Mouse (Mus musculus): ENCODE results near the gene Slc18a2. TPM values are rescaled to one million over a fixed set of nuclear protein-coding genes. Genes with fewer than 3 reads are reported as not detected.

Slc18a2 gene
- polyA plus RNA-seq (2012; rRNA removed) = 2.8 and 3.1 TPM in 2 replicates

DNA sequence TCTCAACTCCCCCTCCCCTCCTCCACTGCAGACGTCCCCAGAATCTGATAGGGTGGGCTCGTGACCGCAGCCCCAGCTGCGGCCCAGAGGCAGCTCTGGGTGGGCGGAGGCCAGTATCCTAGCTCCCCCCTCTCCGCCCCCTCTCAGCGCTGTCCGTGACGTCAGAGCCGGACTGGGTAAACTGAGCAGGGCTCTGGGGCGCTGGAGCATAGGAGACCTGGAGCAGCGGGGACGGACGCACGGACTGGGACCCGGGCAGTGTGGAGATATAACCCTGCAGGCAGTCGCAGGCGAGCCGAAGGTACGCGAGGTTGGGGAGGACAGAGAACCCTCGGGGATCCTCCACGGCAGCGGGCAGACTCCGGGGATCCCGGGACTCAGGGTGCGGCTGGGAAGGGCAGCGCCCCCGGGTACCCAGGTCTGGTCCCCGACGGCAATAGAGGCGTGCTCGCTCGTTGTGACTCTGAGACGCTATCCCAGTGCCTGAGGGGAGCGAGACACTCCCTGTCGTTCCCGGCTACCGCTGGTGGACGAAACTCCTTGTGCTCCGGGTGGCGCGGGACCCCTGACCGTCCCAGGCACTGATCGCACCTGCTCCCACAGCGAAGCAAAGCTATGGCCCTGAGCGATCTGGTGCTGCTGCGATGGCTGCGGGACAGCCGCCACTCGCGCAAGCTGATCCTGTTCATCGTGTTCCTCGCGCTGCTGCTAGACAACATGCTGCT is at the start of gene Slc18a2:
TSS of gene Slc18a2 (plus strand) at position 179 of the 725 bp plus-strand sequence.
- no peak for DNase-seq (ENCODE audit: extremely low spot score in 1 of 2, low spot score in 1 of 2)

DNA sequence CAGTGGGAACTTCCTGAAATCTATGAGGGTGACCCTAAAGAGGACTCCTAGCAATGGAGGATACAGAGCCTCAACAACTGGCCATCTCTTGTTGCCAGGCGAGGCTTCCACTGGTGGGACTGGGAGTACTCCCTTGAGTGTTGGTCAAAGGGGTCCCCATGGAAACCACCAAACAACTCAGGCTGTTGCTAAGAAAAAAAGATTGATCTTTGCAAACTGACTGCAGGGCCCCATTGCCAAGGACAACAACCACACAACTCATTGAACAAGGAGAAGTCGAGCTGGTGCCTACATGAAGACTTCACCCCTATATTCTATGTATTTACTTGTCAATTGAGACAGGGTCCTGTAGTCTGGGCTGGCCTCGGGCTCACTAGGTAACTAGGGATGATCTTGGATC is 43.8 kb upstream of the Slc18a2 start:
- DNase-seq (ENCODE audit: extremely low spot score in 1 of 2, low spot score in 1 of 2) = no peak

DNA sequence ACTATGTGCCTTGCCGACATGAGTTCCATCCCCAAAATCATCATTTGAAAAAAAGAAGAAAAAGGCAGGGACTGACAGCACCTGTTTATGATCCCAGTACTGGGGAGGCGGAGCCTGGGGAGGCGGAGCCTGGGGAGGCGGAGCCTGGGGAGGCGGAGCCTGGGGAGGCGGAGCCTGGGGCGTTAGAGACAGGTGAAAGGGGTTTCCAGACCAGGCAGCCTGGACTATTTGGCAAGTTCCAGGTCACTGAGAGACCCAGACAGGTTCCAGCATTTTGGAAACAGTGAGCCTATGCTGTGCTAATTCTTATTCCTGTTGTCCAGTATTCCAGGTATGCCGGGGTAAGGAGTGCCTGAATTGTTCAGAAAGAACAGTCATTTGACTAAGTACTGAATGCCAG is 41.7 kb upstream of the Slc18a2 start, which contains the start of gene Kcnk18:
TSS of gene Kcnk18 (plus strand) at position 224 of the 400 bp plus-strand sequence.
- no peak for DNase-seq (ENCODE audit: extremely low spot score in 1 of 2, low spot score in 1 of 2)

DNA sequence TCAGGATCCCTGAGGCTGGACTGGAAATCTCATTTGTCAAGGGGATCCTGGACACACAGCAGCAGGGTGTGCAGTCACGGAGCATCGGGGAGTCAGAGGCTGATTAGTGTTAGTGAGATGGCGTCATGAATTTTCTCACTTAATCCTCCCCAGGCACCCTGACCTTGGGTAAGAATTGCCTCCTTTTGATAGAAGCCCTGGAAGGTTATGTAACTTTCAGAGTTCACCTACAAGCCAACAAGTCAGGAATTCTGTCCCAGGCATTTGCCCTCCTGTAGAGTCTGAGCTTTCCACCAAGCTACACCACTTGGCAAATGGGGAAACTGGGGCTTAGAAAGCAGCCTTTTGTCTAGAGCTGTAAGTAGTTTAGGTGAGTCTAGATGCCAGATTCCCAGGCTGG is 39.6 kb upstream of the Slc18a2 start:
- no peak for DNase-seq (ENCODE audit: extremely low spot score in 1 of 2, low spot score in 1 of 2)

DNA sequence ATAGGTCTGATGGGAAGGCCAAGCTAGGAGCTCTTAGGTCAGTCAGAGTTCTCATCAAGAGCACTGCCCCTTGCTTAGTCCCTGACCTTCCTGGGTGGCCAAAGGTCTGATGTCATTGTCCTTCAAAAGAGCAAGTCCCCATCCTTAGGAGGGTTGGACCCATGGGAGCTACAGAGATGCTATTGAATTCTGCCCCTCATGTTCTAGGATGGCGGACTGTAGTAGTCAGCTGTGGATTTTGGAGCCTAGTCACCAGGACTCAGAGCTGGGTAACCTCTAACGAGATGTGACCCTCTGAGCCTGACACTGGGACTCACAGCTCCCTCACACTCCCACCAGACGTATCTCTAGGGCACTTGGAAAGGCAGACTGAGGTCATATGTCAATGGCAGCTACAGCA is 32.3 kb upstream of the Slc18a2 start:
- no peak for DNase-seq (ENCODE audit: extremely low spot score in 1 of 2, low spot score in 1 of 2)

DNA sequence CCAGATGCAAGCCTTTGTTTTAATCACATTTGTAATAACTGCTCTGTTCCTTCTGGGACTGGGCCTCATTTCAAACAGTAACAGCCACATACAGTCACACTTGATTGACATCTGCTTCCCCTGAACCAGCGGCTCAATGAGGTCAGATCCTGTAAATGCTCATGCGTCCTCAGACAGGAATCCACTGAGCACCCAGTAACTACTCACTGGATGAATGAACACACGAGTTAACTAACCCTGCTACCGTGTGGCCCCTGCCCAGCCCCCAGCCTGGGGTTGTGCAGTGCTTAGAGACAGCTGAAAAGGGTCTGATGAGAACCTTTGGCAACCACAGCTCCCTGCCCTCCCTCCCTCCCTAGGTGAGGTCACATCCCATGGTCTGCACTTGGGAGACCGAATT is 27.9 kb upstream of the Slc18a2 start:
- DNase-seq (ENCODE audit: extremely low spot score in 1 of 2, low spot score in 1 of 2) = no peak

- no peak for DNase-seq (ENCODE audit: extremely low spot score in 1 of 2, low spot score in 1 of 2)
Observed at GRCm38 (mm10) chr19:59235001-59235400, 25.7 kb upstream of the Slc18a2 start.

DNA sequence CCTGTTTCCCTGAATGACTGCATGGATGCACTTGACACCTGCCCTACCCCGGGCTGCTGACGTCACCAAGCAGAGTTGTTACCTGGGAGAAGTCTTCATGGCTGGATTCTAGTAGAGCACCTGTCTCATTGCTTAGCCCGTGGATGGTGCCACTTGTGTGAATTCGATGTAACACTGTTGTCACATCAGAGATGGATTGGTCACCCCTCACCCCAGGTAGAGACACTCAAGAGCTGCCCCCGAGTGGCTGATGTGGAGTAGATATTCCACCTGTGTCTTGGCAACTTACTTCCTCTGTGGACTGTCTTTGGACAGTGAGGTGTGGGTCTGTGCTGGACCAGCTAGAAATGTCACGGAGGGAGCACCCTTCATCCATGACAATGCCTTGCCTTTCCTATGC is 24.6 kb upstream of the Slc18a2 start:
- DNase-seq (ENCODE audit: extremely low spot score in 1 of 2, low spot score in 1 of 2) = no peak

DNA sequence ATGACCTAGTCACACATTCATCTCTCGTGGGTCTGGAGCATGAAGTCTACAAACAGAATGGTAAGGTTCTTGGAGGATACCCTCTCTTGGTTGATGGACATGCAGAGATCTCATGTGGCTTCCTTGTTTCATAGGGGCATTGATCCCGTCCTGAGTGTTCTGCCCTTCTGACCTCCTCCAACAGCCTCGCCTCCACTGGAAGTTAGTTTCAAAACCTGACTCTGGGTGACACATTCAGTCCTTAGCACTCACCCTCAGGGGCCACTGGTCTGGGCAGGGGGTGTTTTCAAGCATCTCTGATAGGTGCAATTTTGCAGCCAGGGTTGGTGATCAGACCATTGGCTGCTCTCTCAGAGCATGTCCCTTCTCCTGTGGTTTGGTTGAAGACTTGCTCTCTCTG is 22.1 kb upstream of the Slc18a2 start:
- no peak for DNase-seq (ENCODE audit: extremely low spot score in 1 of 2, low spot score in 1 of 2)

DNA sequence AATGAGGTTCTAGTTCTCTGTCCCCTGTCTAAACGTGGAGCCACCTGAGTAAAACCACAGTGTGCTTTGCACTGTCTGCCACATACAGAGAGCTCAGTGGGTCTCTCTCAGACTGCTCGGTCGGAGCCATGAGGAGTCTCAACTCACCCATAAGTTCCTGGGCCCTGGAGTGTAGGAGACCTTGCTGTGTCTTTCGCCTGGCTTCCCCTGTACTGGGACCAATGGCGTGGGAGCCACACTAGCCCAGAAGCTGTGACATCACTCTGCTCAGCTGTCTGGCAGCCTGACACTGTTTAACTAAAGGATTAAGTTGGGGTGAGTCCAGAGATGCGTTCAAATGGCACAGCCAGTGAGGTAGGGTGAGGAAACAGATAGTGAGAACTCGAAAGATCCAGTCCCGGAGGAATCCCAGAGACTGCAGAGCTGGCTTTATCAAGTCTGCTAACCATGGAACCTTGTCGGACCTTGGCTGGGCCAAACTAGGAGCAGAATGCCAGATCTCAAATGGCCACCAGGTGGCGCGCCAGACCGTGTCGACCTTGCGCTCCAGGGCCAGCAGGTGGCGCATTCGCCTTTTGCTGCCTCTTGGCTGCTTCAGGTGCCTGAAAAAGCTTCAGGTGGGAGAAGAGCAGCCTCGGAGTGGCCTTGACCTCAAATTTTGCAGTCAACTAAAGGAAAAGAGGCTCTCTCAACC is 21.4 kb upstream of the Slc18a2 start:
- peak; percentile 39 to 94 for DNase-seq (ENCODE audit: extremely low spot score in 1 of 2, low spot score in 1 of 2)

DNA sequence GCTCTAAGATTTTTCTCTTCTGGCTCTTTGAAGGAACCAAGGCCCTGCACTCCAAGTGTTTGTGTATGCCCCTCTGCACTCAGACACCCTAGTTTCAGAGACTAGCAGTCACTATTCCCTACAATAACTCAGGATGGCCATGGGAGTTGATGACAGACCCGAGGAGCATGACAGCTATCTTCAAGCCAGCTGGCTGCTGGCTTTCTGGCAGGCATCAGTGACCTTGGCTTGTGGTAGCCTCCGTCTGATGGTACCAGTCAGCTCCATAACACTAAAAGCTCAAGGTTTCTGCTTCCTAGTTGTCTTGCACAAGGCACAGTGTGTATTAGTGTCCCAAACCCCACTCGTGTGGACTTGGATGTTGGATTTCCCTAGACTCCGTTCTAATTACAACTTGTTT is 18.7 kb upstream of the Slc18a2 start:
- no peak for DNase-seq (ENCODE audit: extremely low spot score in 1 of 2, low spot score in 1 of 2)

DNA sequence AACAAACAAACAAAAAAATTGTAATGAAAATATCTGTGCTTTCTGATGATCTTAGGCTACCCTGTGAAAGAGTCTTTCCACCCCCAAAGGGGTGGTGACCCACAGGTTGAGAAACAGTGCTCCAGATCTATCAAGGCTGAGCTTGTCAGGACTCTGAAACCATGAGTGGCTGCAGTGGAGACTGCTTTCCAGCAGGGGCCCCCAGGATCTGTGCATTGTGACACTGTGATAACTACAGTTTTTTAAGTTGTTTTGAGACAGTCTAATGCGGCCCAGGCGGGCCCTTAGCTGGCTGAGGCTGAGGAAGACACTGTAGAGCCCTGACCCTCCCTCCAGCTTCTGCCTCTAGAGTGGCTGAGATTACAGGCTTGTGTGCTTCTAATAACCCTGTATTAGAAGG is 17.6 kb upstream of the Slc18a2 start:
- DNase-seq (ENCODE audit: extremely low spot score in 1 of 2, low spot score in 1 of 2) = no peak

DNA sequence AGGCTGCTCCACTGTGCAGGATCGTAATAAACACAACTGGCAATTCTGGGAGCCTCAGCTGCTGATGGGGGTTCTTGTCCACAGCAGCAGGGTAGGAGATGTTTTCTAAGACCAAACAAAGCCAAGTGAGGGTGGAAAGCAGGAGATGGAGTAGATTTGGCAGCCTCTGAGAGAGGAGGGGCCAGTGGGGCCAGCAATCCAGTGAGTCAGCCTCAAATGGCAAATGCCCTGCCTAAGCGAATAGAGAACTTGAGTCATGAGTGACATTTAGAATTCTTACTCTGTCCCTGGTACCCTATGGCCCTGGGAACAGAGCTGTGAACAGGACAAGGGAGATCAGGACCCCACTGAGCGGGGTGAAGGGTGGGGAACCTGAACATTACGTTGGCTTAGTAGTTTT is 12.6 kb upstream of the Slc18a2 start:
- DNase-seq (ENCODE audit: extremely low spot score in 1 of 2, low spot score in 1 of 2) = no peak

DNA sequence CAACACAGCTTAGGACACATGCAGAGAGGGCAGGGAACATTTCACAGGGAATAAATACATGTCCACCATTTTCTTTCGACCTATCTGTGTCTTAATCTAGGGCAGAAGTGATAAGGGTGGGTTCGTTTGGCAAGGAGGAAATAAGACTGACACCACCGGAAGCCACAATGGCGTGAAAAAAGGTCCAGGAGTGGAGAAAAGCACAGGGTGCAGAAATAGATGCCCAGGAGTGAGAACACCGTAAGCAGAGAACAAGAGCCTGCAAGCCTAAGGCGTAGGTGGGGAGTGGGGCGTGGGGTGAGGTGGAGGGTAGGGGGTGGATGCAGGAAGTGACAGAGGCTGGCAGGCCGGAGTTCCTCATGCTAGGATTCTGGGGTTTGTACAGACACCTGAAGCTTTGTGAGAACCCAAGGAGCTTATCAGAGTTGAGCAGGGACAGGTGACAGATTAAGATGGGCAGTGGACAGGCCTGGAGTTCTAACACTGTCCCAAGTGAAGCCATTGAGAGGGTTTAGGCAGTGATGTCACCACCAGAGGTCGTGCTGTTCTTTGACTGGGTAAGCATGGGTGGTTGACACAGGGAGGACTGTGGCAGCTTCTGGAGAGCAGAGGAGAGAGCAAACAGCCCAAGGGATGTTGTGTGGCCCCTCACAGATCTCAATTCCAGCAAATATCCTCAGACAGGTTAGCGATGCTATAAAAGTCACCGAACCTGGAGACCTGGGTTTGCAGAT is 12.0 kb upstream of the Slc18a2 start:
- DNase-seq (ENCODE audit: extremely low spot score in 1 of 2, low spot score in 1 of 2) = no peak

GRCm38 (mm10) chr19:59252651-59253050 is 8.0 kb upstream of the Slc18a2 start:
- DNase-seq (ENCODE audit: extremely low spot score in 1 of 2, low spot score in 1 of 2) = no peak

GRCm38 (mm10) chr19:59259633-59260032 is 1.1 kb upstream of the Slc18a2 start:
- DNase-seq (ENCODE audit: extremely low spot score in 1 of 2, low spot score in 1 of 2) = no peak

GRCm38 (mm10) chr19:59261604-59262003 is 908 bp downstream of the Slc18a2 start:
- no peak for DNase-seq (ENCODE audit: extremely low spot score in 1 of 2, low spot score in 1 of 2)

DNA sequence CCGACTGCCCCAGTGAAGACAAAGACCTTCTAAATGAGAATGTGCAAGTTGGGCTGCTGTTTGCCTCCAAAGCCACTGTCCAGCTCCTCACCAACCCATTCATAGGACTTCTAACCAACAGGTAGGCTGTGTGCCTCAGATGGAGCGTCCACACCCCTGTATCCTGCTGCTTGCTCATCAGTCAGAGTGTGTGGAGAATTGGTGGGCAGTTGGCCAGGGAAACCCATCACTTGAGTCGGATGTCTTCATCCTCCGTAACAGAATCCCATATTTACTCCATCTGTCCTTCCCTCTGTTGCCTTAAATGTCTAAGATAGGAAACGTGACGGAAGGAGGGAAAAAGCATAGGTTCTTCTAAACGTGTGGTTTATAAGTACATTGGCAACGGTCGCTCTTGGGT is 2.5 kb downstream of the Slc18a2 start:
- peak in 1 of 2 experiments; percentile 24 for DNase-seq (ENCODE audit: extremely low spot score in 1 of 2, low spot score in 1 of 2)

GRCm38 (mm10) chr19:59264838-59265532 is 4.3 kb downstream of the Slc18a2 start:
- DNase-seq (ENCODE audit: extremely low spot score in 1 of 2, low spot score in 1 of 2) = no peak

DNA sequence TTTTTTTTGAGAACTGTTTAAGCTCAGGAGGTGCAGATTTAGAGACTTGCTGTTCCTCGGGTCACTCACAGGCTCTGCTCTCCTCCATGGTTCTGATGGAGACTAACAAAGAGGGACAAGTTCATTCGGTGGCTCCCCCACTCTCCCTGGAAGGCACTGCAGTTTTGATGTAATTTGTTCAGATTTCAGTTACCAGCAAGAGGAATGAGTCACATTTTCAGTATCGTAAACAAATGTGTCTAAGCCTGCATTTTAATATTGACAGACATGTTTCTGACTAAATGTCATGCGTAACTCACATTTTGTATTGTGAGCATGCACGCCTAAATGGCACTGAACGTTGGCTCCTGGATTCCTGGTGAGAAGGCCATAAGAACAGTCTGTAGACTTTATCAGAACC is 5.2 kb downstream of the Slc18a2 start:
- no peak for DNase-seq (ENCODE audit: extremely low spot score in 1 of 2, low spot score in 1 of 2)

DNA sequence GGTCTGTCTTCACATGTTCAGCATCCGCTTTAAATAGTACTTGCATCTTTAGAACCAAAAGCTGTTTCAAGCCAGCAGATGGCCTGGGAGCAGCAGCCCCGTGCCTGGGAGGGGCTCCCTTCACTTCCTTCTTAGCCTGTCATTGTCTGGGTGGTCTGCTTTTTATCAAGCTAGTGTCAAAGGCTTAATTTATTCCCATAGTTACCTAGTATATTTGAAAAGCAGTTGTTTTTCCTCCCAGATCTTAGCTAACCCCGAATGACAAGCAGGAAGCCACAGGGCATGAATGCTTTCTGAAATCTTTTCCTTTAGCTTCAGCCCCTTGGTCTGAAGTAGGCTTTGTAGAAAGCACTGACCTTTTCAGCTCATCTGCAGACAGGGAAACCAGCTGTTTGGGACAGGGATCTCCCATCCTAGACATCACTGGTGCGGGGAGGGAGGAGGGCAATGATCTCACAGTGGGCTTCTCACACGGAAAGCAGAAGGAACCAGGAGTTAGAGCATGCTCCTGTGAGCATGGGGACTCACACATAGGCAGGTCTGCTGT is 6.8 kb downstream of the Slc18a2 start:
- no peak for DNase-seq (ENCODE audit: extremely low spot score in 1 of 2, low spot score in 1 of 2)
